ENCODE assay signal across 11 mouse cellular contexts in genomic region chr2:113234559-113234958, GRCm38 (mm10). TPM values are rescaled to one million over a fixed set of nuclear protein-coding genes. Genes with fewer than 3 reads are reported as not detected.
DNase-seq lines count a peak whose midpoint lies in the region; ATAC-seq lines count a peak whose summit lies in the region.
"Had no signal": no experiment of that assay in that cellular context is flagged by ENCODE, and none has a peak within 500 bp of the region (broad histone marks: within the 10 kb centered on the region; RNA-seq: fewer than 3 reads in every experiment).

No protein-coding gene starts in this region.

- 22% methylated on average over 3 of the region's 3 CpGs for WGBS in limb, embryonic 11.5 days
- WGBS in limb, embryonic 10.5 days, result 23% methylated on average over 3 of the region's 3 CpGs

- no peak overlapping the region for H3K27ac ChIP-seq in limb, embryonic 11.5 days (replicated peaks; ENCODE audit: low read depth, low read length)
- H3K27ac ChIP-seq in limb, embryonic 10.5 days, result no peak overlapping the region

- no peaks in the 10 kb centered on the region for H3K9me3 ChIP-seq in limb, embryonic 11.5 days (ENCODE audit: control insufficient read depth, low read length)
- no peaks in the 10 kb centered on the region for H3K9me3 ChIP-seq in limb, embryonic 10.5 days (replicated peaks)

- no peak overlapping the region for H3K9ac ChIP-seq in limb, embryonic 11.5 days (ENCODE audit: low read length)

- no peak overlapping the region for H3K4me2 ChIP-seq in limb, embryonic 11.5 days (ENCODE audit: low read depth, severe bottlenecking)

- H3K4me1 ChIP-seq in limb, embryonic 11.5 days (ENCODE audit: control insufficient read depth, insufficient read depth, low read length), result no peaks in the 10 kb centered on the region
- peaks cover 5% of the 10 kb centered on the region; the same call in 1 of the 2 replicates for H3K4me1 ChIP-seq in limb, embryonic 10.5 days

- H3K36me3 ChIP-seq in limb, embryonic 11.5 days (ENCODE audit: control insufficient read depth, insufficient read depth, low read length), result no peaks in the 10 kb centered on the region
- H3K36me3 ChIP-seq in limb, embryonic 10.5 days, result no peaks in the 10 kb centered on the region
- H3K36me3 ChIP-seq: G1E had no signal

- no peaks in the 10 kb centered on the region for H3K27me3 ChIP-seq in limb, embryonic 11.5 days (ENCODE audit: control insufficient read depth, insufficient read depth, low read length)
- H3K27me3 ChIP-seq in limb, embryonic 10.5 days (ENCODE audit: low read depth, poor library complexity, severe bottlenecking), result no peaks in the 10 kb centered on the region

- no peak overlapping the region for H3K4me3 ChIP-seq in limb, embryonic 11.5 days (ENCODE audit: low read depth, low read length)
- no peak overlapping the region for H3K4me3 ChIP-seq in limb, embryonic 10.5 days
- H3K4me3 ChIP-seq: myocyte had no signal

- DNase-seq in cerebellum, adult 18-20 months, result peak; percentile 37 to 48
- no peak for DNase-seq in cerebellum, adult 9-11 months
- DNase-seq in limb, embryonic 11.5 days (ENCODE audit: low spot score), result peak; percentile 44
- no peak for DNase-seq in limb, embryonic 10.5 days (ENCODE audit: low spot score)
- DNase-seq in cerebellum, adult 8-10 months, result peak; percentile 44
- peak; percentile 28 to 41 for DNase-seq in kidney, postnatal 36 days
- peak; percentile 58 for DNase-seq in telencephalon, adult 2 months (ENCODE audit: low read depth, low spot score)
- no peak for DNase-seq in thymus, postnatal 25 days

- ATAC-seq in limb, embryonic 11.5 days (ENCODE audit: insufficient number of reproducible peaks, low FRiP score, low TSS enrichment, low read depth), result no peak

RNA-seq across cellular contexts. Expression of gene Ryr3, which starts 17.7 kb away (rescaled TPM):
- polyA plus RNA-seq in limb, embryonic 11.5 days (2014; fragmentation: Nextera tagmentation; extraction: Ambion mirVana), result 0.13 and 0.39 TPM in 2 replicates
- 0.20 and 0.24 TPM in 2 replicates for polyA plus RNA-seq in limb, embryonic 10.5 days (2016; fragmentation: Nextera tagmentation; extraction: Ambion mirVana)
- polyA plus RNA-seq: G1E had no signal

RNA-seq across cellular contexts. Expression of gene Tmco5b, which starts 51.0 kb away (rescaled TPM):
- not detected in 2 replicates for polyA plus RNA-seq in limb, embryonic 11.5 days (2014; fragmentation: Nextera tagmentation; extraction: Ambion mirVana)
- not detected in 2 replicates for polyA plus RNA-seq in limb, embryonic 10.5 days (2016; fragmentation: Nextera tagmentation; extraction: Ambion mirVana)
- polyA plus RNA-seq: G1E; heart, embryonic 16.5 days; myocyte had no signal

Comparison
In these comparisons a context has a peak if more than half of its experiments do, and no peak if none do; other contexts are left out.
1. DNase-seq: peak in cerebellum, adult 18-20 months (2 of 2), limb, embryonic 11.5 days (single experiment), cerebellum, adult 8-10 months (single experiment), kidney, postnatal 36 days (2 of 2) and telencephalon, adult 2 months (single experiment); none in cerebellum, adult 9-11 months (single experiment), limb, embryonic 10.5 days (single experiment) and thymus, postnatal 25 days (single experiment).